Mouse (Mus musculus) activated CD4-positive, CD25-positive, alpha-beta regulatory T cell (primary cell): ENCODE data around the gene Gm3625. TPM values are rescaled to one million over a fixed set of nuclear protein-coding genes. Genes with fewer than 3 reads are reported as not detected.

Experiments used
- polyA plus RNA-seq, 2 experiments: library from polyadenylated mRNA; unstranded; fragments of 100-300 nt; shearing (Covaris generic); gene quantifications; one replicate each; pipeline ENCODE4 v1.2.1; 2017

The Gm3625 gene
- polyA plus RNA-seq, result not detected

GRCm38 (mm10) chr12:4592541-4593165 is at the start of gene Gm3625, which contains the start of gene Itsn2:
Gene Gm3625, minus strand, starts transcription at chr12:4592927.
Gene Itsn2, plus strand, starts transcription at chr12:4592638.

Other genes starting within 250 kb of the Gm3625 start
- 10 to 100 TPM; 40.0 to 42.0 TPM for gene Ncoa1, start 115.7 kb downstream of the Gm3625 start, polyA plus RNA-seq
- 100 to 1,000 TPM; 130 to 168 TPM for gene Itsn2, start 289 bp downstream of the Gm3625 start, polyA plus RNA-seq
- under 1 TPM in 1 of 2 experiments, not detected in 1; 0.55 TPM for gene Fam228a, start 145.5 kb upstream of the Gm3625 start, polyA plus RNA-seq
- 1 to 10 TPM in 1 of 2 experiments, under 1 TPM in 1; 0.43 to 1.5 TPM for gene Pfn4, start 176.1 kb upstream of the Gm3625 start, polyA plus RNA-seq
- 1 to 10 TPM in 1 of 2 experiments, not detected in 1; 1.2 TPM for gene Fam228b, start 176.3 kb upstream of the Gm3625 start, polyA plus RNA-seq
- gene Sf3b6, start 224.6 kb upstream of the Gm3625 start, polyA plus RNA-seq, result 100 to 1,000 TPM; 341 to 477 TPM
- 1 to 10 TPM in 1 of 2 experiments, not detected in 1; 1.4 TPM for gene Fkbp1b, start 248.7 kb upstream of the Gm3625 start, polyA plus RNA-seq